Mouse (Mus musculus): ENCODE results near the gene Fcrl6. TPM values are rescaled to one million over a fixed set of nuclear protein-coding genes. Genes with fewer than 3 reads are reported as not detected.

Gene Fcrl6
- polyA plus RNA-seq, 1 experiment, result 0.12 TPM

DNA sequence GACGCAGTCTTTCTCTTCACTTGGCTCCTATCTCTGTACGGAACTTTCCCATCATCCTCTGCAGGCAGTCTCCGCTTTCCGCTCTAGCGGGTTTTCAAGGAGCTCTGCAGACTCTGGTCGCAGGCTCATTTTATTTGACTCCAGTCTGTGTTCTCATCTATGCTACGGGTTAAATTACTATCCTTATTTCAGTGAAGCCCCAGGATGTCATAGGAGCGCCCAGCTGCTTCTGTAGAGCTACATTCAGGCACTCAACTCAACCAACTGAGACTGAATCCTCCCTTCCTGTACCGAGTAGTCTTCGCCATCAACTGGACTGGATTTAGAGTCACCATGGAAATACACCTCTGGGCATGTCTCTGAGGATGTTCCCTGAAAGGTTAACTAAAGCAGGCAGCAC, 12.3 kb upstream of the Fcrl6 start:
- no peak for TF ChIP-seq CTCF (IDR thresholded peaks at IDR 0.05; ENCODE audit: borderline replicate concordance, extremely low read depth, insufficient read depth, insufficient read length)
- no peak for TF ChIP-seq POLR2A (IDR thresholded peaks at IDR 0.05; ENCODE audit: borderline replicate concordance, extremely low read depth, insufficient read depth, insufficient read length, poor library complexity, severe bottlenecking)
- no peak for DNase-seq (ENCODE audit: low read depth)

GRCm38 (mm10) chr1:172612745-172613144, 10.4 kb upstream of the Fcrl6 start:
- TF ChIP-seq POLR2A (IDR thresholded peaks at IDR 0.05; ENCODE audit: borderline replicate concordance, extremely low read depth, insufficient read depth, insufficient read length, poor library complexity, severe bottlenecking) (no peak), CTCF (IDR thresholded peaks at IDR 0.05; ENCODE audit: borderline replicate concordance, extremely low read depth, insufficient read depth, insufficient read length) (peak; percentile 37; the same call in 1 of the 2 replicates)
- DNase-seq (ENCODE audit: low read depth), result no peak

DNA sequence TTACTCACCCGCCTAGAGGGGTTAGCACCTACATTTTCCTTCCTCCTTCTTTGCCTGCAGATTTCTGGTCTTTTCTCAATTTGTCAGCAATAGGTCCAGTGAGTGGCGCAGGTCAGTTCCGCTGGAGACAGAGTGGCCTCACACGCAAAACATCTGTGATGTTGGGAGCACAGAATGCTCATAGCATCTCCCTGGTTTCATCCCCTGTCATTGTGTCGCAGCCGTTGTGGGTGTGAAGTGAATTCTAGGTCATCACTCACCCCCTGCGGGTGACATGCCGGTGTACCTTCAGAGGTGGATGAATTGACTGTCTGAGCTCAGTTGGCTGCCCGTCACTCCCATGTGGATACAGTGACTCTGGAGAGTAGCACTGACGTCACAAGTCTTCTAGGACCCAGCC, 9.0 kb upstream of the Fcrl6 start:
- no peak for DNase-seq (ENCODE audit: low read depth)
- TF ChIP-seq POLR2A (IDR thresholded peaks at IDR 0.05; ENCODE audit: borderline replicate concordance, extremely low read depth, insufficient read depth, insufficient read length, poor library complexity, severe bottlenecking) (no peak), CTCF (IDR thresholded peaks at IDR 0.05; ENCODE audit: borderline replicate concordance, extremely low read depth, insufficient read depth, insufficient read length) (no peak)

DNA sequence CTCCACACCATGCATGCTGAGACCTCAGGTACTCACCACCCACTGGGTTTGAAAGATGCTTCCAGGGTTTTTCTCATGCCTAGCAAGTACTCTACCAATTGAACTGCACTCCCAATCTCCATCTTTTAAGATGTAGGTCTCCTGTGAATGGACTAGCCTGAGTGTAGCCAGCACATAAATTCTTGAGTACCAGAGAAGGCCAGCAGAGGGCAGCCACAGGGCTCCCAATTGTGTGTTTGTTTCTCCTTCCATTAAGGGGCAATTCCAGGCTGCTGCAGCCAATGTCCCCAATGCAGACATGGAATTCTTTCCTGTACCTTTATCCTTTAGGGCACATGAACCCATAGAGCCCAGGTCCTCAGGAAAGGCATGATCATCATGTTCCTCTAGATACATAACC, 7.9 kb downstream of the Fcrl6 start:
- TF ChIP-seq CTCF (IDR thresholded peaks at IDR 0.05; ENCODE audit: borderline replicate concordance, extremely low read depth, insufficient read depth, insufficient read length) (peak; percentile 75), POLR2A (IDR thresholded peaks at IDR 0.05; ENCODE audit: borderline replicate concordance, extremely low read depth, insufficient read depth, insufficient read length, poor library complexity, severe bottlenecking) (no peak)
- DNase-seq (ENCODE audit: low read depth), result peak; percentile 63

DNA sequence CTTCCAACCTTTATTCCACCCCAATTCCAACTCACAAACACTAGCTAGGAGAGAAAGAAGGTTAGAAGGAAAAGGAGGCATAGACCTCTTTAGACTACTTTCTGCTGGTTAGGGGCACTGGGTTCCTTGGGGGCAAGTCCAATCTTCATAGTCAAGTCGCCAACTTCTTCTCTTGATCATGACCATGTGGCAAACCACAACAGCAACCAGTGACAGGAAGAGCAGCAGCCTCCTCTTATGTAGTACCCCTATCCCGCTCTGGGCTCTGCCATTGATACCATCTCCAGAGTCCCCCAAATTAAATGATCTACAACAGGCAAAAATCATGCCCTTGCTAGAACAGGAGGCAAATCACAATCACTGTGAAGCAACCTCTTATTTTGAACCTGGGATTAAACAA, 8.4 kb downstream of the Fcrl6 start:
- DNase-seq (ENCODE audit: low read depth), result no peak
- TF ChIP-seq CTCF (IDR thresholded peaks at IDR 0.05; ENCODE audit: borderline replicate concordance, extremely low read depth, insufficient read depth, insufficient read length) (no peak), POLR2A (IDR thresholded peaks at IDR 0.05; ENCODE audit: borderline replicate concordance, extremely low read depth, insufficient read depth, insufficient read length, poor library complexity, severe bottlenecking) (no peak)

- TF ChIP-seq CTCF (IDR thresholded peaks at IDR 0.05; ENCODE audit: borderline replicate concordance, extremely low read depth, insufficient read depth, insufficient read length), result no peak
- no peak for TF ChIP-seq POLR2A (IDR thresholded peaks at IDR 0.05; ENCODE audit: borderline replicate concordance, extremely low read depth, insufficient read depth, insufficient read length, poor library complexity, severe bottlenecking)
- DNase-seq (ENCODE audit: low read depth), result no peak
Measured at GRCm38 (mm10) chr1:172593321-172593720, 9.0 kb downstream of the Fcrl6 start.

DNA sequence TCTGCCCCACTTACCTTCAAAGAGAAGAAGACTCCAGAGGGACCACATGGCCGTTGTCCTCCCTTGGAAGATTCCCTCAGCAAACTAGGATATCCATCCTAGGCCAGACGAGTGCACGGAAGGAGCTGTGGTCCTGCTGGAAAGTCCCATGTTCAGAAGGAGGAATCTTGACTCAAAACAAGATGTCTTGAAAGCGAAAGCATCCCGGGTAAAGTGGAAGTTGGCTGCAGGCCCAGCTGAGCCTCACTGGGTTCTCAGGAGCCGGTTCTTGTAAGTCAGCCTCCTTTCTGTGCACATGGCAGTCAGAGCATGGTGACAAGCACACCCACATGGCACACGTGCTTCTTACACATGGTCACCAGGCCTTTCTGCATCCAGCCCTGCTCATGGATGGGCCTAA, 12.0 kb downstream of the Fcrl6 start, which contains the start of gene Slamf8:
Slamf8 (minus strand) TSS at position 184 of the 400 bp plus-strand sequence.
- TF ChIP-seq POLR2A (IDR thresholded peaks at IDR 0.05; ENCODE audit: borderline replicate concordance, extremely low read depth, insufficient read depth, insufficient read length, poor library complexity, severe bottlenecking) (no peak), CTCF (IDR thresholded peaks at IDR 0.05; ENCODE audit: borderline replicate concordance, extremely low read depth, insufficient read depth, insufficient read length) (no peak)
- DNase-seq (ENCODE audit: low read depth), result no peak

GRCm38 (mm10) chr1:172585612-172586567, 16.5 kb downstream of the Fcrl6 start:
- TF ChIP-seq CTCF (IDR thresholded peaks at IDR 0.05; ENCODE audit: borderline replicate concordance, extremely low read depth, insufficient read depth, insufficient read length), result no peak
- no peak for TF ChIP-seq POLR2A (IDR thresholded peaks at IDR 0.05; ENCODE audit: borderline replicate concordance, extremely low read depth, insufficient read depth, insufficient read length, poor library complexity, severe bottlenecking)
- peak; percentile 82 for DNase-seq (ENCODE audit: low read depth)

- TF ChIP-seq CTCF (IDR thresholded peaks at IDR 0.05; ENCODE audit: borderline replicate concordance, extremely low read depth, insufficient read depth, insufficient read length), result no peak
- no peak for TF ChIP-seq POLR2A (IDR thresholded peaks at IDR 0.05; ENCODE audit: borderline replicate concordance, extremely low read depth, insufficient read depth, insufficient read length, poor library complexity, severe bottlenecking)
- no peak for DNase-seq (ENCODE audit: low read depth)
Measured at GRCm38 (mm10) chr1:172585026-172585425, 17.3 kb downstream of the Fcrl6 start.

DNA sequence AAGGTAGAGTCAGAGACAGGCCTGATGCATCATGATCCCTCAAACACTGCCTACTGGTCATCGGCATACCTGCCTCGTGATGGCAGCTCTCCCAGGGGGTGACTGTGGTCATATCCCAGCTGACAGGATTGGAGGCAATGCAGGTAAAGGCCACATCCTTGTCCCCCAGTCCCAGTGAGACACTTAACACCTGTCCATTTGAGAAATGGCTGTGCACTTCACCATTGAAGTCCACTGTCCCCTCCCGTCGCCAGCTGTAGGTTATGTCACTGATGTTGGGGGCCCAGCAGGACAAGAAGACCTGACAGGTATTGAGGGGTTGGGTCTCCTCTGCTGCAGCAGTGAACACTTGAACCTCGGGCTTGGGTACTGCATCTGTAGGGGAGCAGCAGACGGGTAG, 18.1 kb downstream of the Fcrl6 start:
- no peak for TF ChIP-seq POLR2A (IDR thresholded peaks at IDR 0.05; ENCODE audit: borderline replicate concordance, extremely low read depth, insufficient read depth, insufficient read length, poor library complexity, severe bottlenecking)
- TF ChIP-seq CTCF (IDR thresholded peaks at IDR 0.05; ENCODE audit: borderline replicate concordance, extremely low read depth, insufficient read depth, insufficient read length), result no peak
- DNase-seq (ENCODE audit: low read depth), result no peak

DNA sequence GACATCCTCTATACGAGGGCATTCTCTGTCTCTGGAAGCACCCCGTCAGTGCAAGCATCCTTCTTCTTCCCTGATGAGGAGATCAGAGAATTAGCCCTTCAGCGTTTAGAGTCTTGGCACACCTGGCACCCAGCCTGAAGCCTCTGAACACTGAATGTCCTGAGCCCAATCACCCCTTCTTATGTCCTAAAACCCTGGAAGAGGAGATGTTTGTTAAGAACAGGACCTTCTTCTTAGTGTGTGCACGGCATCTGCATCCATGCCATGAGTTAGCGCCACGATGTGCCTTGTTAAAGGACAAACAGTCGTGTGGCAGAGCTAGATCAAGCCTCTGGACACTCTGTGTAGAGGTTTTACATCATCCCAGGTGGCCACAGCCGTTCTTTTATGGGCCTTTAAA, 19.9 kb downstream of the Fcrl6 start:
- DNase-seq (ENCODE audit: low read depth), result no peak

DNA sequence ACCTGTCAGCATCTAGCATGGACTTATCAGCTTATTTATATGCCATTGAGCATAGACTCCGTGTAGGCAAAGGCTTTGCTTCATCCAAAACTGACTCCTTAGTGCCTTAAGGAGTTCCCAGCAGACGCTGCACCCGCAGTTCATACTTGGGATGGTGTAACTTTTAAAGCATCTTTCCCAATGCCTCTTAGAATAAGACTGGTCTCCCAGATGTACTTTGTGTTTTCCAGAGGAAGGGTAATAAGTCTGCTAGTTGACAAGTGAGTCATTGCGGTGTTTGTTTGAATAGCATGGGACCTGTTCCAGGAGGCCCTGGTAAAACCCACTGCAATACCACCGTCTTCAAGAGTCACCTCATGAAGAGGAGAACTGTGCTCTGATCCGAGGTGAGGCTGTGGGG, 22.2 kb downstream of the Fcrl6 start:
- TF ChIP-seq POLR2A (IDR thresholded peaks at IDR 0.05; ENCODE audit: borderline replicate concordance, extremely low read depth, insufficient read depth, insufficient read length, poor library complexity, severe bottlenecking), result no peak
- TF ChIP-seq CTCF (IDR thresholded peaks at IDR 0.05; ENCODE audit: borderline replicate concordance, extremely low read depth, insufficient read depth, insufficient read length), result no peak
- no peak for DNase-seq (ENCODE audit: low read depth)

More for the DNA sequence above, 19.9 kb downstream of the Fcrl6 start:
- TF ChIP-seq CTCF (IDR thresholded peaks at IDR 0.05; ENCODE audit: borderline replicate concordance, extremely low read depth, insufficient read depth, insufficient read length) (no peak), POLR2A (IDR thresholded peaks at IDR 0.05; ENCODE audit: borderline replicate concordance, extremely low read depth, insufficient read depth, insufficient read length, poor library complexity, severe bottlenecking) (no peak)
